Mouse (Mus musculus) olfactory bulb, adult 2 months (tissue): ENCODE results near the gene Arhgap40. TPM values are rescaled to one million over a fixed set of nuclear protein-coding genes. Genes with fewer than 3 reads are reported as not detected.

Experiments
- H3K27ac ChIP-seq: fragments of 200-500 bp; 2 replicates; pipeline ENCODE4 v1.5.1; 2012; ENCODE audit warnings: low read depth, low read length; ENCODE audit not compliant: insufficient read depth
- H3K4me1 ChIP-seq: fragments of 200-500 bp; 2 replicates; pipeline ENCODE4 v1.6.1; 2012; ENCODE audit warnings: low read length; ENCODE audit not compliant: control insufficient read depth, insufficient read depth
- H3K4me3 ChIP-seq: fragments of 200-500 bp; 2 replicates; pipeline ENCODE4 v1.5.1; 2012; ENCODE audit warnings: mild to moderate bottlenecking, low read depth, low read length, moderate library complexity; ENCODE audit not compliant: insufficient read depth
- CTCF ChIP-seq: fragments of 200-500 bp; IDR thresholded peaks from 2 replicates; pipeline ENCODE4 v1.5.1; 2012; ENCODE audit warnings: low read depth, mild to moderate bottlenecking, low read length, moderate library complexity; ENCODE audit not compliant: insufficient read depth
- POLR2A ChIP-seq: fragments of 200-500 bp; IDR thresholded peaks from 2 replicates; pipeline ENCODE4 v1.6.1; 2012; ENCODE audit warnings: mild to moderate bottlenecking, low read depth, low read length, moderate library complexity; ENCODE audit not compliant: insufficient read depth
- WGBS: fragments of 180-500 bp; shearing (Covaris S2); methylation state at CpG from one replicate; pipeline ENCODE4 v1.1.7; 2018; 5-methylcytosine and 5-hydroxymethylcytosine counted together
- polyA plus RNA-seq: library from polyadenylated mRNA; stranded (reverse); fragments of >200 nt; gene quantifications from 2 replicates; pipeline ENCODE4 v1.2.4, GENCODE M21; 2012; ENCODE audit warnings: low replicate concordance; ENCODE audit not compliant: missing spikeins, insufficient read depth, insufficient read length

The Arhgap40 gene
- polyA plus RNA-seq, 1 experiment, result not detected

GRCm38 (mm10) chr2:158556750-158557149, 44.2 kb downstream of the Arhgap40 start:
- Histone ChIP-seq H3K4me3 (no peak overlapping the region), H3K4me1 (peaks cover 40% of the 10 kb centered on the region), H3K27ac (no peak overlapping the region)
- TF ChIP-seq CTCF (no peak), POLR2A (no peak)
- 5% methylated on average over 5 of the region's 5 CpGs for WGBS

DNA sequence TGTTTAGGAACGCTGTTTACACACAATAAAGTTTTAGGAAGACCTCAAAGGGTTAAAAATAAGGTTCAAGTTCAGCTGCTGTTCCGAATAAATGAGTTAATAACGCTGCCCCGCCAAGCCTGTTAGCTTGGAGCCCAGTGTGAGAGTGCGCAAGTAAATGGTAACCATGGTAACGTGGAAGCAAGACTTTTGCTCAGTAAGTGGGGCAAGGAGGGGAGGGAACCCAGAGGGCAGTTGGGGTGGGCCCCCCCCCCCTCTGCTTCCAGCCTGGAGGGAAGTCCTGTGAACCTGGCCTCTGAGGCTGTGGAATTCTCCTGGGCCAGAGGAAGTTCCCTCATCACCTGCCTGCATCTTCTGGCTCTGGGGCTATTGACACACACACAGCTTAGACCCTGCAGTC, 47.3 kb downstream of the Arhgap40 start:
- Histone ChIP-seq H3K27ac (no peak overlapping the region), H3K4me3 (no peak overlapping the region), H3K4me1 (peaks cover 44% of the 10 kb centered on the region)
- WGBS, result 12% methylated on average over 6 of the region's 6 CpGs
- TF ChIP-seq POLR2A (no peak), CTCF (no peak)

DNA sequence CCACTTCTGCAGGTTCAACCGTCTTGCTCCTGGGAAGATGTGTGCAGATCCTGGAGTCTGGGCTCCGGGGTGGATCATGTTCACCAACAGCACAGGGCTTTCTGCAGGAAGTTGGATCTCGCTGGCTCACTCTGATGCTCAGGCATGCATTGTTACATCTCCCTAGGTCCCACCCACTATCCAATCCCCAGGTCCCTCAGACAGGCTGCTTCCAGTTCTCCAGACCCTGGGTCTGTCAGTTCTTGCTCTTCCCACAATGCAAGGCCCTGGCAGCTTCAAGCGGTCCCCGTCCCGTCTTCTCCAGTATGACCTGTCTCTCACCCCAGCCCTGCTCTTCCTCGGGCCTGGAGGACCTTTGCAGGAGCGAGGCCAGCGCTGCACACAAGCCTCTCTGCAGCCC, 48.2 kb downstream of the Arhgap40 start:
- no peak for TF ChIP-seq POLR2A
- no peak for TF ChIP-seq CTCF
- H3K27ac ChIP-seq, result 0 out of 2 replicates have a peak overlapping the region, but pooled peaks have one; percentile 5
- 25% methylated on average over 9 of the region's 9 CpGs for WGBS

DNA sequence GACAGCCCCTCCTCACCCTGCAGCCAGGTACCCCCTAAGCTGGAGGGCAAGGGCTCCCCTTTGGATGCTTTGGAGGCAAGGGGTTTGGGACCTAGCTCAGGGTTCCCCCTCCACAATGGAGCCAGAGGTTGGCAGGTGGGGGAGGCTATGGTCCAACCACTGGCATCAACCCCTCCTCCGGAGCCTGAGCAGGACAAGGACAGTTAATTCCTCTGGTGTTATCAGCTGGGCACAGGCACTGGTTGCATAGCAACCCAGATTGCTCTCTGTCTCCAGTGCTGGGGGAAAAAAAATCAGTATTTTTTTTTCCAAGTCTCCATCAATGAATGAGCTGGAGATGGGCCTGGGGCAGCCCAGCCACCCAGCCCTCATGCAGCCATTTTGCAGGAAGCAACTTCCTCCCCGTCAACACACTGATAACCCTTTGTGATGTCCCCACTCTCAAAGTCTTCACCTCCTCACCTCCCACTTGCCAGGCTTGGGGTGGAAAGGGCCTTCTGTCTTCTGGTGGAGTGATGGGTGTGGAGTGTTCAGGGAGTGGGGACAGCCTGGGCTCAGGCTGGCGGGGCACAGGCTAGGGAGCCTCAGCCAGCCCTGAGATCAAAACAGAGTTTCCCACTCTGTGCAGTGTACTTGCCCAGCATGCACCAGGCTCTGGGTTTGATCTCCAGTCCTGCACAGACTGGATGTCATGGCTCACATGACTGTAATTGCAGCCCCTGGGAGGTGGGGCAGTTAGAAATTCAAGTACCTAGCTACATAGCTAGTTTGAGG, 49.0 kb downstream of the Arhgap40 start:
- 71% methylated on average over 3 of the region's 3 CpGs for WGBS

More for the DNA sequence above, 48.2 kb downstream of the Arhgap40 start:
- H3K4me1 ChIP-seq, result peaks cover 38% of the 10 kb centered on the region
- no peak overlapping the region for H3K4me3 ChIP-seq

GRCm38 (mm10) chr2:158570421-158571081, 58.0 kb downstream of the Arhgap40 start:
- 35% methylated on average over 13 of the region's 13 CpGs for WGBS
- Histone ChIP-seq H3K4me1 (no peaks in the 10 kb centered on the region), H3K27ac (no peak overlapping the region), H3K4me3 (no peak overlapping the region)
- no peak for TF ChIP-seq CTCF
- TF ChIP-seq POLR2A, result no peak

More for the DNA sequence above, 49.0 kb downstream of the Arhgap40 start:
- peaks cover 32% of the 10 kb centered on the region for H3K4me1 ChIP-seq
- 0 out of 2 replicates have a peak overlapping the region, but pooled peaks have one; percentile 5 for H3K27ac ChIP-seq
- TF ChIP-seq POLR2A, result no peak
- no peak overlapping the region for H3K4me3 ChIP-seq

GRCm38 (mm10) chr2:158579979-158580378, 67.4 kb downstream of the Arhgap40 start:
- no peak overlapping the region for H3K27ac ChIP-seq
- no peak overlapping the region for H3K4me3 ChIP-seq
- TF ChIP-seq POLR2A (no peak), CTCF (no peak)
- H3K4me1 ChIP-seq, result no peaks in the 10 kb centered on the region
- 41% methylated on average over 4 of the region's 4 CpGs for WGBS

DNA sequence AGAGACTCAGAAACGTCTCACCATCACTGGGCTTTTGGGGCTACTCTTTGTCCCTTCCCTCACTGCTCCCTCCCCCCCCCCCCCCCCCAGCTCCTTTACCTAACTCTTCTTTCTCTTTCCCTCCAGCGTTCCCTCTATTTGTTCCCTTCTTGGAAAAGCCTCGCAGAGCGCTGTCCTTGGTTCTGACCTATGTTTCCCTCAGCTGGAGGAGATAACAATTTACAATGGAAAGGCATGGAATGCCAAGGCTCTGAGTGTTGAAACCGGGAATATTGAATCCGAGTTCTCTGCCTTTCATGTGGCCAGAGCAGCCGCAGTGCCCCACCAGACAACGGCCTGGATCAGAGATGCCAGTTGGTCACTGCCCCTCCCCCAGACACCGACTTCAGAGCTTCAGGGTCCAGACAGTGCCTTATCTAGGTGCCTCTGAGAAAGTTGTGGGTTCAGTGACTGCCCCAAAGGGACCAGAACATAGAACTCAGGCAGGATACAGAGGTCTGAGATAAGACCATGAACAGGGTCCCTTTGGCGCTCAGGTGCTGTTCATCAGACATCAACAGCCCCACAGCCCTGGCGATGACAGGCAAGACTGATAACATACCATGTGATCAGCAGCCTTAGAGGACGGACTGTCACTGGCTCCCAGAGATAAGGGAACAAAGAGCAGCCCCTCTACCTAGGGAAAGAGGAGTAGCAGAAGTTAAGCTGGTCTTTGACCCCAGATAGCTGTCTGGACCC, 72.2 kb downstream of the Arhgap40 start:
- WGBS, result 42% methylated on average over 12 of the region's 12 CpGs
- Histone ChIP-seq H3K4me1 (no peaks in the 10 kb centered on the region), H3K4me3 (no peak overlapping the region), H3K27ac (no peak overlapping the region)
- no peak for TF ChIP-seq POLR2A

- H3K4me1 ChIP-seq, result peaks cover 8% of the 10 kb centered on the region
- no peak overlapping the region for H3K4me3 ChIP-seq
- TF ChIP-seq CTCF (no peak), POLR2A (no peak)
- WGBS, result 40% methylated on average over 8 of the region's 8 CpGs
- H3K27ac ChIP-seq, result no peak overlapping the region
Observed at GRCm38 (mm10) chr2:158588524-158589271, 76.1 kb downstream of the Arhgap40 start.
